Mouse (Mus musculus): ENCODE measurements around the gene Syt16. TPM values are rescaled to one million over a fixed set of nuclear protein-coding genes. Genes with fewer than 3 reads are reported as not detected.
A peak's percentile ranks its signal among the peaks of the same experiment; 100 is the strongest.

The Syt16 gene
- polyA plus RNA-seq, 1 experiment from 2014 or later, result 11.2 TPM

DNA sequence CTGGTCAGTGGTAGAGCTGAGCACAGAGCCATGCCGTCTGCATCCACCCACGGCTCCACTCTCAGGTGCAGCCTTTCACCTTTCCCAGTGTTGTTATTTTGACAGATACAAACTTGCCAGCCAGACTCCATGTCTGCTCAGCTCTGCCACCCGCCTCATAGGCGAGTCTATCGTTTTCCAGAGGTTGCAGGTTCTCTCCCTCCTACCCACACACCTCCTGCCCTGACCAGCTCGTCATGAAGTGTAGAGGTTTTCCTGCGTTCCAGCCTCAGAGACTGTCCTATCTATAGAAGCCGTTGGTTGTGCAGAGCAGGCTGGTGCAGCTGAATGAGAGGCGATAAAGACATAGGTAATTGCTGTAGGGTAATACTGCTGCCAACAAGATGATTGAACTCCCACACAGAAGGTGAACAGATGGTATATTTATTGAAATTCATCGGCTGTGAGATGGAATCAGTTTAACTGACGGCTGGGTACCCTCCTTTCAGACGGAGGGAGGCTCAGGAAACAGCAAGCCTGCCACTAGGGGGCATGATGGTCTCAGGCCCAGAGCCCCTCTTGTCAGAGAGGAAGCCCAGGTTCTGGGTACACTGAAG, 58.0 kb downstream of the Syt16 start:
- Histone ChIP-seq H3K9ac (ENCODE audit: low read length) (no peak overlapping the region), H3K4me1 (replicated peaks; ENCODE audit: control insufficient read depth, insufficient read depth) (no peaks in the 10 kb centered on the region), H3K9me3 (ENCODE audit: control insufficient read depth, low read length) (no peaks in the 10 kb centered on the region), H3K36me3 (ENCODE audit: control insufficient read depth, insufficient read depth, low read length) (no peaks in the 10 kb centered on the region), H3K4me2 (replicated peaks; ENCODE audit: low read depth) (no peak overlapping the region), H3K4me3 (ENCODE audit: low read depth, low read length) (no peak overlapping the region), H3K27me3 (ENCODE audit: control insufficient read depth, insufficient read depth, low read length) (no peaks in the 10 kb centered on the region), H3K27ac (replicated peaks) (no peak overlapping the region)
- peak; percentile 71 for DNase-seq (ENCODE audit: low spot score)
- ATAC-seq (ENCODE audit: low FRiP score, low TSS enrichment), result 0 out of 2 replicates have a peak, but pooled peaks have one; percentile 38
- WGBS, result 46% methylated on average over 12 of the region's 12 CpGs
- no peak for TF ChIP-seq EP300 (optimal IDR thresholded peaks at IDR 0.05)
- peak; percentile 80 for TF ChIP-seq CTCF (IDR thresholded peaks at IDR 0.05; ENCODE audit: low read depth)

DNA sequence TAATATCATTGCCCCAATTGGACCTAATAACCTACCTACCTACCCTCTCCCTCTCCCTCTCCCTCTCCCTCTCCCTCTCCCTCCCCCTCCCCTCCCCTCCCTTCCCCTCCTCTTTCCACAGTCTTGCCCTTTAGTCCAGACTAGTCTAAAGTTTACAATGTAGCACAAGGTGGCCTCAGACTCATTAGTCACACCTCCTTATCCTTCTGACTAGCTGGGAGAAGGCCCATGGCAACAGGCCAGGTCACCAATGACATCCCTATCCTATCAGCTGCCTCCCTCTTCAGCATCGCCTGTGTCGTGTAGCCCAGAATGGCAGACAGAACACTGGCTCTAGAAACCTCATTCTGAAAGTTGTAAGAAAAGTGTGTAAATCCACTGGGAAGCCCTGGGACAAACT, 58.7 kb downstream of the Syt16 start:
- no peaks in the 10 kb centered on the region for H3K36me3 ChIP-seq (ENCODE audit: control insufficient read depth, insufficient read depth, low read length)
- 54% methylated on average over 2 of the region's 2 CpGs for WGBS
- no peak overlapping the region for H3K9ac ChIP-seq (ENCODE audit: low read length)
- H3K4me1 ChIP-seq (replicated peaks; ENCODE audit: control insufficient read depth, insufficient read depth), result no peaks in the 10 kb centered on the region
- no peaks in the 10 kb centered on the region for H3K9me3 ChIP-seq (ENCODE audit: control insufficient read depth, low read length)
- no peak overlapping the region for H3K4me3 ChIP-seq (ENCODE audit: low read depth, low read length)
- no peaks in the 10 kb centered on the region for H3K27me3 ChIP-seq (ENCODE audit: control insufficient read depth, insufficient read depth, low read length)
- DNase-seq (ENCODE audit: low spot score) (peak; percentile 52), ATAC-seq (ENCODE audit: low FRiP score, low TSS enrichment) (peak; percentile 94)
- no peak overlapping the region for H3K4me2 ChIP-seq (replicated peaks; ENCODE audit: low read depth)
- H3K27ac ChIP-seq (replicated peaks), result no peak overlapping the region
- no peak for TF ChIP-seq EP300 (optimal IDR thresholded peaks at IDR 0.05)
- TF ChIP-seq CTCF (IDR thresholded peaks at IDR 0.05; ENCODE audit: low read depth), result no peak

- DNase-seq (ENCODE audit: low spot score) (no peak), ATAC-seq (ENCODE audit: low FRiP score, low TSS enrichment) (no peak)
- no peak overlapping the region for H3K4me3 ChIP-seq (ENCODE audit: low read depth, low read length)
- H3K4me1 ChIP-seq (replicated peaks; ENCODE audit: control insufficient read depth, insufficient read depth), result no peaks in the 10 kb centered on the region
- no peak overlapping the region for H3K4me2 ChIP-seq (replicated peaks; ENCODE audit: low read depth)
- 96% methylated on average over 1 of the region's 1 CpGs for WGBS
- no peak overlapping the region for H3K9ac ChIP-seq (ENCODE audit: low read length)
- no peak overlapping the region for H3K27ac ChIP-seq (replicated peaks)
- H3K27me3 ChIP-seq (ENCODE audit: control insufficient read depth, insufficient read depth, low read length), result no peaks in the 10 kb centered on the region
- no peaks in the 10 kb centered on the region for H3K36me3 ChIP-seq (ENCODE audit: control insufficient read depth, insufficient read depth, low read length)
- TF ChIP-seq CTCF (IDR thresholded peaks at IDR 0.05; ENCODE audit: low read depth) (no peak), EP300 (optimal IDR thresholded peaks at IDR 0.05) (no peak)
- H3K9me3 ChIP-seq (ENCODE audit: control insufficient read depth, low read length), result no peaks in the 10 kb centered on the region
Measured at GRCm38 (mm10) chr12:74062547-74062946, 65.1 kb downstream of the Syt16 start.

GRCm38 (mm10) chr12:74068912-74069311, 71.5 kb downstream of the Syt16 start:
- DNase-seq (ENCODE audit: low spot score), result no peak
- no peak for ATAC-seq (ENCODE audit: low FRiP score, low TSS enrichment)
- no peak overlapping the region for H3K9ac ChIP-seq (ENCODE audit: low read length)

GRCm38 (mm10) chr12:74075590-74075989, 78.1 kb downstream of the Syt16 start:
- Histone ChIP-seq H3K4me1 (replicated peaks; ENCODE audit: control insufficient read depth, insufficient read depth) (no peaks in the 10 kb centered on the region), H3K27me3 (ENCODE audit: control insufficient read depth, insufficient read depth, low read length) (no peaks in the 10 kb centered on the region), H3K4me2 (replicated peaks; ENCODE audit: low read depth) (no peak overlapping the region), H3K27ac (replicated peaks) (no peak overlapping the region), H3K4me3 (ENCODE audit: low read depth, low read length) (no peak overlapping the region), H3K9ac (ENCODE audit: low read length) (no peak overlapping the region), H3K36me3 (ENCODE audit: control insufficient read depth, insufficient read depth, low read length) (no peaks in the 10 kb centered on the region), H3K9me3 (ENCODE audit: control insufficient read depth, low read length) (no peaks in the 10 kb centered on the region)
- WGBS, result 47% methylated on average over 3 of the region's 3 CpGs
- DNase-seq (ENCODE audit: low spot score) (peak; percentile 12), ATAC-seq (ENCODE audit: low FRiP score, low TSS enrichment) (peak; percentile 89)
- TF ChIP-seq EP300 (optimal IDR thresholded peaks at IDR 0.05) (no peak), CTCF (IDR thresholded peaks at IDR 0.05; ENCODE audit: low read depth) (no peak)

More at GRCm38 (mm10) chr12:74068912-74069311, 71.5 kb downstream of the Syt16 start:
- Histone ChIP-seq H3K27ac (replicated peaks) (no peak overlapping the region), H3K27me3 (ENCODE audit: control insufficient read depth, insufficient read depth, low read length) (no peaks in the 10 kb centered on the region), H3K4me3 (ENCODE audit: low read depth, low read length) (no peak overlapping the region), H3K36me3 (ENCODE audit: control insufficient read depth, insufficient read depth, low read length) (no peaks in the 10 kb centered on the region), H3K4me2 (replicated peaks; ENCODE audit: low read depth) (no peak overlapping the region), H3K9me3 (ENCODE audit: control insufficient read depth, low read length) (no peaks in the 10 kb centered on the region), H3K4me1 (replicated peaks; ENCODE audit: control insufficient read depth, insufficient read depth) (no peaks in the 10 kb centered on the region)
- TF ChIP-seq EP300 (optimal IDR thresholded peaks at IDR 0.05) (no peak), CTCF (IDR thresholded peaks at IDR 0.05; ENCODE audit: low read depth) (no peak)
- WGBS, result 86% methylated on average over 1 of the region's 1 CpGs

DNA sequence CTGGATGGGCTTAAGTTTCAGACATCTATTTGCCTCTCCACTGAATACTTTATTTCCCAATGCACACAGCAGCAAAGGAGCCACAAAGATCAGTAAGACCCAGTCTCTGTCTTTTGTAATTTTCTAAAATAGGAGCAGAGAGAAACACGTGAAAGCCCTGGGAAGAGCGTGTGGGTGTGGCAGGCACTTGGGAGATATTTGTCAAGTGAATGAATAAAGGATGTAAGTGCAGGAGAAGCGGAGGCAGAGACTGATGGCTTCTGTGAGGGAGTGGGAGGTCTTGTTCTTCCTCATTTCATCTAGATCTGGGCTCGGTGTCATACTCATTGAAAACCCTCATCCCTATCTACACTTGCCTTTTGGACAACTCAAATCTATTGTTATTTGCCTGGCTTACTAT, 78.6 kb downstream of the Syt16 start:
- Histone ChIP-seq H3K9me3 (ENCODE audit: control insufficient read depth, low read length) (no peaks in the 10 kb centered on the region), H3K4me3 (ENCODE audit: low read depth, low read length) (no peak overlapping the region), H3K9ac (ENCODE audit: low read length) (no peak overlapping the region), H3K4me2 (replicated peaks; ENCODE audit: low read depth) (no peak overlapping the region), H3K36me3 (ENCODE audit: control insufficient read depth, insufficient read depth, low read length) (no peaks in the 10 kb centered on the region), H3K27me3 (ENCODE audit: control insufficient read depth, insufficient read depth, low read length) (no peaks in the 10 kb centered on the region), H3K4me1 (replicated peaks; ENCODE audit: control insufficient read depth, insufficient read depth) (no peaks in the 10 kb centered on the region), H3K27ac (replicated peaks) (no peak overlapping the region)
- 31% methylated on average over 4 of the region's 4 CpGs for WGBS
- TF ChIP-seq CTCF (IDR thresholded peaks at IDR 0.05; ENCODE audit: low read depth) (no peak), EP300 (optimal IDR thresholded peaks at IDR 0.05) (no peak)
- DNase-seq (ENCODE audit: low spot score) (peak; percentile 11), ATAC-seq (ENCODE audit: low FRiP score, low TSS enrichment) (no peak)
